Mouse (Mus musculus) urinary bladder, postnatal 25 days (tissue): ENCODE measurements around the gene Vma21-ps.
"Not testable (repeated sequence)": the region's sequence is repeated elsewhere in the genome, so short reads cannot be mapped to it uniquely, and the experiment has no call there.

Experiments used
- DNase-seq: peaks from one replicate; pipeline ENCODE4 v3.0.0; 2022; ENCODE audit warnings: low spot score

Vma21-ps gene

GRCm38 (mm10) chr4:52497144-52497543, at the start of gene Vma21-ps:
TSS of gene Vma21-ps (minus strand) at chr4:52497244.
- not testable (repeated sequence) for DNase-seq

- no peak for DNase-seq
Observed at GRCm38 (mm10) chr4:52543001-52543400, 46.0 kb upstream of the Vma21-ps start.

GRCm38 (mm10) chr4:52530636-52531035, 33.6 kb upstream of the Vma21-ps start:
- no peak for DNase-seq

- DNase-seq = no peak
Observed at GRCm38 (mm10) chr4:52526464-52526863, 29.4 kb upstream of the Vma21-ps start.

- no peak for DNase-seq
Observed at GRCm38 (mm10) chr4:52519301-52519700, 22.3 kb upstream of the Vma21-ps start.

GRCm38 (mm10) chr4:52517580-52517979, 20.5 kb upstream of the Vma21-ps start:
- DNase-seq = no peak

- DNase-seq = no peak
Observed at GRCm38 (mm10) chr4:52487486-52487885, 9.6 kb downstream of the Vma21-ps start.

GRCm38 (mm10) chr4:52473431-52473830, 23.6 kb downstream of the Vma21-ps start:
- no peak for DNase-seq

- no peak for DNase-seq
Observed at GRCm38 (mm10) chr4:52461321-52461720, 35.7 kb downstream of the Vma21-ps start.

- DNase-seq = no peak
Observed at GRCm38 (mm10) chr4:52459726-52460125, 37.3 kb downstream of the Vma21-ps start.
